Mouse (Mus musculus) kidney, embryonic 15.5 days (tissue): ENCODE measurements around the gene Usp21. TPM values are rescaled to one million over a fixed set of nuclear protein-coding genes. Genes with fewer than 3 reads are reported as not detected.

Experiments
- ATAC-seq: fragments of 200-750 bp; cut with Nextera tagmentation; replicated peaks from 2 replicates; pipeline ENCODE4 v1.8.0; 2017; ENCODE audit warnings: moderate TSS enrichment; ENCODE audit not compliant: low FRiP score
- H3K27ac ChIP-seq: fragments of 300-500 bp; sonication (generic); 2 replicates; pipeline ENCODE4 v1.5.1; 2015; ENCODE audit warnings: mild to moderate bottlenecking, inconsistent platforms
- H3K27me3 ChIP-seq: fragments of 300-500 bp; sonication (generic); 2 replicates; pipeline ENCODE4 v1.6.1; 2015; ENCODE audit warnings: inconsistent platforms
- H3K36me3 ChIP-seq: fragments of 300-500 bp; sonication (generic); 2 replicates; pipeline ENCODE4 v1.6.1; 2015; ENCODE audit warnings: inconsistent platforms
- H3K4me1 ChIP-seq: fragments of 300-500 bp; sonication (generic); 2 replicates; pipeline ENCODE4 v1.6.1; 2015; ENCODE audit warnings: inconsistent platforms
- H3K4me2 ChIP-seq: fragments of 300-500 bp; sonication (generic); 2 replicates; pipeline ENCODE4 v1.6.1; 2015; ENCODE audit warnings: moderate library complexity, mild to moderate bottlenecking, inconsistent platforms
- H3K4me3 ChIP-seq: fragments of 300-500 bp; sonication (generic); replicated peaks from 2 replicates; pipeline ENCODE4 v1.5.1; 2015; ENCODE audit warnings: mild to moderate bottlenecking, inconsistent platforms
- H3K9ac ChIP-seq: fragments of 300-500 bp; sonication (generic); 2 replicates; pipeline ENCODE4 v1.6.1; 2015; ENCODE audit warnings: mild to moderate bottlenecking, inconsistent platforms
- H3K9me3 ChIP-seq: fragments of 300-500 bp; sonication (generic); replicated peaks from 2 replicates; pipeline ENCODE4 v1.6.1; 2016; ENCODE audit warnings: inconsistent platforms
- WGBS: fragments of 180-500 bp; shearing (Covaris S2); methylation state at CpG from one replicate; pipeline ENCODE4 v1.1.7; 2015; ENCODE audit warnings: mixed read lengths; 5-methylcytosine and 5-hydroxymethylcytosine counted together
- polyA plus RNA-seq: library from polyadenylated mRNA; unstranded; fragments of >200 nt; fragmentation: Nextera tagmentation; extraction: Ambion mirVana; gene quantifications from 2 replicates; pipeline ENCODE4 v1.2.1, GENCODE M21; 2015

The Usp21 gene
- polyA plus RNA-seq, 1 experiment from 2014 or later, result 97.8 TPM

DNA sequence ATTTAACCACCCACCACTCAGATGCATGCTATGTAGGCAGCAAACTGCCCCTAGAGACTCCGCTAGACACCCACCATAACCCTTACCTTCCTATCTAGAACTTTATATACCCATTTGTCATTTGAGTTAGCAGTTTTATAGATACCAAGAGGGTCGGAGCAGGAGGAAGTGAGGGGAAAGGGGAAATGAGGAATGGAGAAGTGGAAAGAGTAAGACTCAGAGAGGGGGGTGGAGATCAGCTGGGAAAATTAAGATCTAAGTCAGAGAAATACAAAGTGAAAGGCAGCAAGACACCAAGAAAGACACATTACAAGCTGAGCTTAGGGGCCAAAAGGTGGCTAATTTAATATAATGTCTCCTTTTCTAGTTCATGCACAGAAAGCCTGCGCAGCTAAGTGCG, 53.3 kb downstream of the Usp21 start:
- Histone ChIP-seq H3K9me3 (no peaks in the 10 kb centered on the region), H3K4me2 (no peak overlapping the region), H3K9ac (no peak overlapping the region), H3K27ac (no peak overlapping the region), H3K4me1 (peaks cover 13% of the 10 kb centered on the region; the same call in 1 of the 2 replicates), H3K36me3 (peaks cover 63% of the 10 kb centered on the region), H3K4me3 (no peak overlapping the region), H3K27me3 (no peaks in the 10 kb centered on the region)
- 78% methylated on average over 4 of the region's 4 CpGs for WGBS
- no peak for ATAC-seq

DNA sequence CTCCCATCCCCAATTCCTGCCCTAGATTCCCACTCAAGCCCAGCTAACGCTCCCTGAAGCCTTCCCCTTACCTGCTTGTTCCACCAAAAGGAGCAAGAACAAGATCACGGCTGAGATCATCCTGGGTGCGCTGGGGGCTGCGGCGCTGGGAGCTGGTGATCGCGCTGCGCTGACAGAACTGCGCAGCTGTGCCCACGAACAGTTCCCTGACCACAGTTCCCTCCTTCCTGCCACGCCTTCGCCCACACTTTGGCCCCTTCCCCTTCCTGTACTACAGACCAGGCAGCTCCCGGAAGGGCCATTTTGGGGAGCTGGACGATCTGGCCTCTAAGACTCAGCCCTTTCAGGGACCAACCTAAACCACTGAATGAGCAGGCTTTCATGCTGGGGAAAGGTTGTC, 53.7 kb downstream of the Usp21 start, which contains the start of gene Fcer1g:
Fcer1g (minus strand) TSS at position 240 of the 400 bp plus-strand sequence.
- Histone ChIP-seq H3K4me1 (peaks cover 13% of the 10 kb centered on the region; the same call in 1 of the 2 replicates), H3K9me3 (no peaks in the 10 kb centered on the region), H3K27ac (no peak within 1 kb of the TSS; the same call in 1 of the 2 replicates), H3K9ac (no peak within 1 kb of the TSS), H3K4me3 (no peak within 1 kb of the TSS), H3K27me3 (no peaks in the 10 kb centered on the region), H3K36me3 (peaks cover 59% of the 10 kb centered on the region), H3K4me2 (no peak within 1 kb of the TSS)
- WGBS, result 88% methylated on average over 14 of the region's 14 CpGs
- ATAC-seq, result no peak

DNA sequence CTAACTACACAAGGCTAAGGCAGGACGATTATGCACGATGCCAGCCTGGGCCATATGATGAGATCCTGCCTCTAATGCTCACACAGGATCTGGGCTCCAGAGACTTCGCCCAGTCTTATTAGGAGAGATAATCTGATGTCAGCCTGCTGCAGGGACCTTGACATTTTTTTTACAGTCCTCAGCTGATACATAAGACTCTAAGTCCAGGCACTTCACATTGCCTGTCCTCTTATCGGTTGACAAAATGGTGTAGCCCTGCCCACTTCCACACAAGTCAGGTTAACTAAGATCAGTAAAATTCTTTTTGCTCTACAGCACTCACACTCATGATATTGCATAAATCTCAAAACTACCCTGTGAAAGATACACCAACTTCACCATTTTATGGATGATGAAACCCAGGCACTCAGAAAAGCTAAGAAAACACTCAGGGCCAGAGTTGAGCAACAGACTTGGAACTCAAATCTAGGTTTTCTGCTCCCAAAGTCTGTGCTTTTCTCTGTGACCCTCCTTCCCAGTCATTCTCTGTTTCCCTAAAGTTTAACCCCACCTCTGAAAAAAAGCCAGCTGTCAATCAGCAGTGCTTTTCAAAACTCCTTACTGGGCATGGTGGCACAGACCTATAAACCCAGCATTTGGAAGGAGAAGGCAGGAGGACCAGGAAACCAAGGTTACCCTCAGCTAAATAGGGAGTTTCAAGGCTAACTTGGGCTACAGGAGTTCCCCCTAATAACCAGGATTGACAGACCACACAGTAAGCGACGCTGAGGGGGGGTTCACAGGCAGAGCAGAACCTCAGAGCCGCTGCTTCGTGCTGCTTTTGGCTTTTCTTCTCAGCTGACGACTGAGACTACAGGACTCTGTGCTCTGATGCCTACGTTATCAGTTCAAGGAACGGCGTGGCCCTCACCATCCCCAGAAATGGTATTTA, 54.7 kb downstream of the Usp21 start:
- no peak overlapping the region; the same call in 1 of the 2 replicates for H3K27ac ChIP-seq
- H3K36me3 ChIP-seq, result peaks cover 49% of the 10 kb centered on the region
- ATAC-seq, result no peak
- H3K4me3 ChIP-seq, result no peak overlapping the region
- no peak overlapping the region for H3K4me2 ChIP-seq
- 88% methylated on average over 12 of the region's 12 CpGs for WGBS
- no peaks in the 10 kb centered on the region for H3K27me3 ChIP-seq
- no peak overlapping the region for H3K9ac ChIP-seq
- H3K9me3 ChIP-seq, result no peaks in the 10 kb centered on the region
- peaks cover 13% of the 10 kb centered on the region; the same call in 1 of the 2 replicates for H3K4me1 ChIP-seq

DNA sequence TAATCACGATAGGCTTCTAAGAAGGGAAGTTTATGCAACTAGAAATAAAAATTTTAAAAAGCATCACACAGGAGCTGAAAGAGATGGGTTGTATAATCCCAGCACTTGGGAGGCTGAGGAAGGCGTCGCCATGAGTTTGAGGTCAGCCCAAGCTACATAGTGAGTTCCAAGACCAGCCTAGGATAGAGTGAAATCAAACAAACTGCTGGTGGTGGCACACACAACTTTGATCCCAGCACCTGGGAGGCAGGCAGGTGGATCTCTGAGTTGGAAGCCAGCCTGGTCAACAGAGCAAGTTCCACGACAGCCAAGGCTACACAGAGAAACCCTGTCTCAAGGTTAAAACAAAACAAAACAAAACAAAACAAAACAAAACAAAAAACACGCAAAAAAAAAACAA, 55.4 kb downstream of the Usp21 start:
- Histone ChIP-seq H3K27ac (no peak overlapping the region), H3K9ac (no peak overlapping the region), H3K4me3 (no peak overlapping the region), H3K4me1 (peaks cover 13% of the 10 kb centered on the region; the same call in 1 of the 2 replicates), H3K27me3 (no peaks in the 10 kb centered on the region), H3K36me3 (peaks cover 42% of the 10 kb centered on the region), H3K9me3 (no peaks in the 10 kb centered on the region), H3K4me2 (no peak overlapping the region)
- 84% methylated on average over 5 of the region's 5 CpGs for WGBS
- no peak for ATAC-seq

Other genes with a start within 250 kb of the Usp21 start
- 7.8 and 10.5 TPM in 2 replicates for gene Fcgr3, start 223.1 kb downstream of the Usp21 start, polyA plus RNA-seq
- 2.0 and 2.1 TPM in 2 replicates for gene Cfap126, start 174.1 kb downstream of the Usp21 start, polyA plus RNA-seq
- gene Sdhc, start 137.4 kb downstream of the Usp21 start, polyA plus RNA-seq, result 307 and 309 TPM in 2 replicates
- gene Mpz, start 137.3 kb downstream of the Usp21 start, polyA plus RNA-seq, result 0.86 and 0.99 TPM in 2 replicates
- 2.8 and 4.0 TPM in 2 replicates for gene Pcp4l1, start 91.7 kb downstream of the Usp21 start, polyA plus RNA-seq
- gene Nr1i3, start 74.0 kb downstream of the Usp21 start, polyA plus RNA-seq, result 0.26 and 0.81 TPM in 2 replicates
- gene Tomm40l, start 65.5 kb downstream of the Usp21 start, polyA plus RNA-seq, result 35.1 and 35.4 TPM in 2 replicates
- gene Apoa2, start 62.9 kb downstream of the Usp21 start, polyA plus RNA-seq, result 45.5 and 97.5 TPM in 2 replicates
- 35.0 and 36.9 TPM in 2 replicates for gene Fcer1g, start 53.6 kb downstream of the Usp21 start, polyA plus RNA-seq
- 10.7 and 11.6 TPM in 2 replicates for gene Adamts4, start 37.6 kb downstream of the Usp21 start, polyA plus RNA-seq
- 276 and 283 TPM in 2 replicates for gene Ndufs2, start 36.6 kb downstream of the Usp21 start, polyA plus RNA-seq
- 80.4 and 94.3 TPM in 2 replicates for gene B4galt3, start 17.7 kb downstream of the Usp21 start, polyA plus RNA-seq
- 63.0 and 65.4 TPM in 2 replicates for gene Ppox, start 6.8 kb downstream of the Usp21 start, polyA plus RNA-seq
- 106 and 118 TPM in 2 replicates for gene Ufc1, start 7.0 kb upstream of the Usp21 start, polyA plus RNA-seq
- 53.1 and 55.7 TPM in 2 replicates for gene Dedd, start 41.2 kb upstream of the Usp21 start, polyA plus RNA-seq
- gene Nit1, start 57.7 kb upstream of the Usp21 start, polyA plus RNA-seq, result 47.8 and 50.5 TPM in 2 replicates
- gene Pfdn2, start 57.7 kb upstream of the Usp21 start, polyA plus RNA-seq, result 122 and 130 TPM in 2 replicates
- 2.6 TPM in 2 replicates for gene Klhdc9, start 72.8 kb upstream of the Usp21 start, polyA plus RNA-seq
- 3.0 and 3.5 TPM in 2 replicates for gene Nectin4, start 82.1 kb upstream of the Usp21 start, polyA plus RNA-seq
- gene Arhgap30, start 101.0 kb upstream of the Usp21 start, polyA plus RNA-seq, result 1.2 and 1.6 TPM in 2 replicates
- gene Usf1, start 123.3 kb upstream of the Usp21 start, polyA plus RNA-seq, result 71.2 and 90.9 TPM in 2 replicates
- gene Tstd1, start 130.9 kb upstream of the Usp21 start, polyA plus RNA-seq, result 6.8 and 7.5 TPM in 2 replicates
- gene F11r, start 149.5 kb upstream of the Usp21 start, polyA plus RNA-seq, result 137 TPM in 2 replicates
- gene Alyref2, start 215.5 kb upstream of the Usp21 start, polyA plus RNA-seq, result 11.2 and 13.7 TPM in 2 replicates
- not detected in 2 replicates for gene Itln1, start 247.3 kb upstream of the Usp21 start, polyA plus RNA-seq